Mouse (Mus musculus): ENCODE data around the gene 4933405O20Rik. TPM values are rescaled to one million over a fixed set of nuclear protein-coding genes. Genes with fewer than 3 reads are reported as not detected.

Gene 4933405O20Rik
- polyA plus RNA-seq (2015; fragmentation: Nextera tagmentation; extraction: Ambion mirVana) = not detected in 2 replicates

- H3K4me2 ChIP-seq (replicated peaks) = no peak within 1 kb of the TSS
- H3K9me3 ChIP-seq (replicated peaks) = no peaks in the 10 kb centered on the region
- no peak for ATAC-seq (ENCODE audit: insufficient number of reproducible peaks, low FRiP score, low TSS enrichment, low read depth)
- no peak within 1 kb of the TSS for H3K27ac ChIP-seq (replicated peaks)
- no peaks in the 10 kb centered on the region for H3K36me3 ChIP-seq
- H3K27me3 ChIP-seq = no peaks in the 10 kb centered on the region
- no peaks in the 10 kb centered on the region for H3K4me1 ChIP-seq
- no peak within 1 kb of the TSS for H3K4me3 ChIP-seq (replicated peaks)
- H3K9ac ChIP-seq = no peak within 1 kb of the TSS
- 73% methylated on average over 3 of the region's 3 CpGs for WGBS
Observed at GRCm38 (mm10) chr7:50598890-50599289, at the start of gene 4933405O20Rik. 4933405O20Rik (plus strand) TSS chr7:50599190.

DNA sequence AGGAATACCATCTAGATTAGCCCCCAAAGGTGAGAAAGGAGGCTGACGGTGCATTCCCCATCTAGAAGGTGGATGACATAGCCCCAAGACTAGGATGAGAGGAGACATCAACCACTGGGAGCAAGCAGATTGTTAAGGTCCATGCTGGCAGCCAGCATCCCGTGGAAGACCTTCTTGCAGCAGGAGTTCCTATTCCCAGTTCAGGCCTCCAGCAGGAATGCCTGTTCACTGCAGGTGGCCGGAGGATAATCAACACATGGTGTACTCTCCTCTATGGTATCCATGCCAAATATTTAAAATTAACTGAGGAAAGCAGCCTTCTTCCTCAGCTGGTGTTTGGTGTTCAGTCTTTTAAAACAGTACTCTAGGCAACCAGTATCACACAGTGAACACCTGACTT is 49.4 kb upstream of the 4933405O20Rik start:
- Histone ChIP-seq H3K36me3 (no peaks in the 10 kb centered on the region), H3K27me3 (no peaks in the 10 kb centered on the region), H3K4me1 (no peaks in the 10 kb centered on the region), H3K9me3 (replicated peaks) (no peaks in the 10 kb centered on the region), H3K9ac (no peak overlapping the region), H3K27ac (replicated peaks) (no peak overlapping the region), H3K4me2 (replicated peaks) (no peak overlapping the region), H3K4me3 (replicated peaks) (no peak overlapping the region)
- no peak for ATAC-seq (ENCODE audit: insufficient number of reproducible peaks, low FRiP score, low TSS enrichment, low read depth)
- 55% methylated on average over 3 of the region's 3 CpGs for WGBS

DNA sequence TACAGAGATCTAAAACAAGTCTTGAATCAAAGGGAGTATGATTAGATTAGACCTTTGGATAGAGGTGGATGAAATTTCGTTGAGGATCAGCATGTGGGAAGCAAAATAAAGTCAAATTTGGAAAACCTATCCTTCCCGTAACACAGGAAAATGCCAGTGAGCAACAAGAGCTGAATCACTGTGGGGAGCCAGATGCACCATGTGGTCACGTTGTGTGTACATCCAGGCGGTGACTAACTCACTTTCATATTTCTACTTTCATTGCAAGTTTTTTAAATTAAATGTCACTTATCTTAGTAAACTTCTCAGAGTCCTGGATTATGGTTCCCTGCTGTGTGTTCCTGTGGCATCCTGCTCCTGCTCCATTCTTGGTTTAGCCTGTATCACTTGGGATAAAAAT is 47.6 kb upstream of the 4933405O20Rik start:
- WGBS = 67% methylated on average over 4 of the region's 4 CpGs
- H3K9me3 ChIP-seq (replicated peaks) = no peaks in the 10 kb centered on the region
- ATAC-seq (ENCODE audit: insufficient number of reproducible peaks, low FRiP score, low TSS enrichment, low read depth) = no peak

DNA sequence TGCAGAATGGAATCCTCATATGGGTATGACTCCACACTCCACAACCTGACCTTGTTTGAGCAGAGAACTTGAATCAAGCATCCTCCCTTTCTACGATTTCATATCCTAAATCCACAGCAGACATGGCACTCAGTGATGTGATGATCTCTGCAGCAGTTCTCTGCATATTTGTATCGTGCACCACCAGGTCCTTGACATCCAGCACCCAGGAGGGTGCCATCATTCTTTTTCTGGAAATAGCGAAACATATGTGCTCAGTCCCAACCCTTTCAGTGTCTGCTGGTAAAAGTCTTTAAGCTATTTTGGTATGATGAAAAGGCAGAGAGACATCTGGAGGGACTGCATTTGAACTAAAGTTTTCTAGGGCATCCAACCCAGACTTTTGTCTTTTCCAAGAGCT is 36.3 kb upstream of the 4933405O20Rik start:
- Histone ChIP-seq H3K4me1 (no peaks in the 10 kb centered on the region), H3K36me3 (no peaks in the 10 kb centered on the region), H3K9ac (no peak overlapping the region), H3K4me2 (replicated peaks) (no peak overlapping the region), H3K4me3 (replicated peaks) (no peak overlapping the region), H3K9me3 (replicated peaks) (no peaks in the 10 kb centered on the region), H3K27me3 (no peaks in the 10 kb centered on the region), H3K27ac (replicated peaks) (no peak overlapping the region)
- WGBS = 72% methylated on average over 3 of the region's 3 CpGs
- ATAC-seq (ENCODE audit: insufficient number of reproducible peaks, low FRiP score, low TSS enrichment, low read depth) = no peak

More for the DNA sequence above, 47.6 kb upstream of the 4933405O20Rik start:
- Histone ChIP-seq H3K4me2 (replicated peaks) (no peak overlapping the region), H3K9ac (no peak overlapping the region), H3K36me3 (no peaks in the 10 kb centered on the region), H3K27ac (replicated peaks) (no peak overlapping the region), H3K27me3 (no peaks in the 10 kb centered on the region), H3K4me3 (replicated peaks) (no peak overlapping the region), H3K4me1 (no peaks in the 10 kb centered on the region)

DNA sequence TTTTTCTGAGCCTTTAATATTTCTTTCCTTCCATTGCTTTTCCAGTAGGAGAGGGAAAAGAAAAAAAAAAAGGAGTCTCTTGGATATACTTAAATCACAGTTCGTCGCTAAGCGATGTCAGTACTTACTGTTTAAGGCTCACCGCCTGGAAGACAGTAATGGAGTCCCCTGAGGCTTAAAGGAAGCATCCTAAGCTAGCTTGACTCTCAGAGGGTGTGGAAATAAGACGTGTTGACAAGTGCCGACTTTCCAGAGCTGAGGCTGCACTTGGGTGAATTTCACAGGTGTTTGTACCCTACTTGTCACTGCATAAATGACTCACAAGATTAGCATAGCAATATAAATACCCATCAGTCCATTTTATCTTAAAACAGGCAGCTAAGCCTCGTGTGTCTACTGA is 25.1 kb upstream of the 4933405O20Rik start:
- Histone ChIP-seq H3K27ac (replicated peaks) (no peak overlapping the region), H3K4me1 (no peaks in the 10 kb centered on the region)
- ATAC-seq (ENCODE audit: insufficient number of reproducible peaks, low FRiP score, low TSS enrichment, low read depth) = no peak

GRCm38 (mm10) chr7:50588642-50589424 is 10.2 kb upstream of the 4933405O20Rik start:
- 67% methylated on average over 8 of the region's 8 CpGs for WGBS
- H3K4me1 ChIP-seq = no peaks in the 10 kb centered on the region
- no peak for ATAC-seq (ENCODE audit: insufficient number of reproducible peaks, low FRiP score, low TSS enrichment, low read depth)

More for the DNA sequence above, 25.1 kb upstream of the 4933405O20Rik start:
- H3K4me3 ChIP-seq (replicated peaks) = no peak overlapping the region
- no peaks in the 10 kb centered on the region for H3K9me3 ChIP-seq (replicated peaks)
- H3K27me3 ChIP-seq = no peaks in the 10 kb centered on the region
- H3K36me3 ChIP-seq = no peaks in the 10 kb centered on the region
- no peak overlapping the region for H3K4me2 ChIP-seq (replicated peaks)
- WGBS = 51% methylated on average over 7 of the region's 7 CpGs
- no peak overlapping the region for H3K9ac ChIP-seq

GRCm38 (mm10) chr7:50614101-50614500 is 15.1 kb downstream of the 4933405O20Rik start:
- Histone ChIP-seq H3K4me2 (replicated peaks) (no peak overlapping the region), H3K9me3 (replicated peaks) (no peaks in the 10 kb centered on the region), H3K9ac (no peak overlapping the region), H3K4me3 (replicated peaks) (no peak overlapping the region), H3K27me3 (no peaks in the 10 kb centered on the region), H3K4me1 (no peaks in the 10 kb centered on the region), H3K36me3 (no peaks in the 10 kb centered on the region), H3K27ac (replicated peaks) (no peak overlapping the region)
- WGBS = 28% methylated on average over 2 of the region's 2 CpGs
- no peak for ATAC-seq (ENCODE audit: insufficient number of reproducible peaks, low FRiP score, low TSS enrichment, low read depth)

More at GRCm38 (mm10) chr7:50588642-50589424, 10.2 kb upstream of the 4933405O20Rik start:
- Histone ChIP-seq H3K9me3 (replicated peaks) (no peaks in the 10 kb centered on the region), H3K27ac (replicated peaks) (no peak overlapping the region), H3K36me3 (no peaks in the 10 kb centered on the region), H3K4me3 (replicated peaks) (no peak overlapping the region), H3K4me2 (replicated peaks) (no peak overlapping the region), H3K9ac (no peak overlapping the region), H3K27me3 (no peaks in the 10 kb centered on the region)

GRCm38 (mm10) chr7:50629186-50629585 is 30.2 kb downstream of the 4933405O20Rik start:
- Histone ChIP-seq H3K4me1 (no peaks in the 10 kb centered on the region), H3K27ac (replicated peaks) (no peak overlapping the region), H3K4me3 (replicated peaks) (no peak overlapping the region), H3K36me3 (no peaks in the 10 kb centered on the region), H3K4me2 (replicated peaks) (no peak overlapping the region), H3K9ac (no peak overlapping the region), H3K9me3 (replicated peaks) (no peaks in the 10 kb centered on the region), H3K27me3 (no peaks in the 10 kb centered on the region)
- 43% methylated on average over 3 of the region's 3 CpGs for WGBS
- no peak for ATAC-seq (ENCODE audit: insufficient number of reproducible peaks, low FRiP score, low TSS enrichment, low read depth)

- Histone ChIP-seq H3K4me3 (replicated peaks) (no peak overlapping the region), H3K27me3 (no peaks in the 10 kb centered on the region), H3K4me1 (no peaks in the 10 kb centered on the region), H3K9ac (no peak overlapping the region), H3K36me3 (no peaks in the 10 kb centered on the region), H3K4me2 (replicated peaks) (no peak overlapping the region), H3K9me3 (replicated peaks) (no peaks in the 10 kb centered on the region), H3K27ac (replicated peaks) (no peak overlapping the region)
- 74% methylated on average over 2 of the region's 2 CpGs for WGBS
- ATAC-seq (ENCODE audit: insufficient number of reproducible peaks, low FRiP score, low TSS enrichment, low read depth) = no peak
Observed at GRCm38 (mm10) chr7:50633147-50633546, 34.2 kb downstream of the 4933405O20Rik start.

Data from embryonic facial prominence, embryonic 15.5 days (tissue).